In genomic region chr2:33547595-33547994, GRCm38 (mm10) we compare ENCODE assay signal across 12 mouse cellular contexts.
DNase-seq lines count a peak whose midpoint lies in the region; ATAC-seq lines count a peak whose summit lies in the region.
"Had no signal": no experiment of that assay in that cellular context is flagged by ENCODE, and none has a peak within 500 bp of the region (broad histone marks: within the 10 kb centered on the region; RNA-seq: fewer than 3 reads in every experiment).

No protein-coding gene starts in this region.

- WGBS in forebrain, embryonic 12.5 days, result 88% methylated on average over 2 of the region's 2 CpGs
- WGBS in forebrain, embryonic 11.5 days, result 93% methylated on average over 2 of the region's 2 CpGs
- WGBS in midbrain, embryonic 12.5 days, result 97% methylated on average over 2 of the region's 2 CpGs
- 92% methylated on average over 2 of the region's 2 CpGs for WGBS in midbrain, embryonic 10.5 days
- 94% methylated on average over 2 of the region's 2 CpGs for WGBS in limb, embryonic 10.5 days
- WGBS in neural tube, embryonic 15.5 days, result 87% methylated on average over 2 of the region's 2 CpGs

- H3K27ac ChIP-seq in forebrain, embryonic 12.5 days, result peak overlapping the region; percentile 81
- no peak overlapping the region for H3K27ac ChIP-seq in forebrain, embryonic 11.5 days (ENCODE audit: low read depth, low read length)
- H3K27ac ChIP-seq in midbrain, embryonic 12.5 days (replicated peaks), result peak overlapping the region; percentile 54
- no peak overlapping the region for H3K27ac ChIP-seq in midbrain, embryonic 10.5 days (replicated peaks)
- H3K27ac ChIP-seq in limb, embryonic 10.5 days, result peak overlapping the region; percentile 66; the same call in 1 of the 2 replicates
- peak overlapping the region; percentile 89 for H3K27ac ChIP-seq in neural tube, embryonic 15.5 days (replicated peaks)
- H3K27ac ChIP-seq: heart, embryonic 15.5 days; macrophage had no signal

- H3K27me3 ChIP-seq in forebrain, embryonic 12.5 days, result peaks cover 59% of the 10 kb centered on the region
- peaks cover 34% of the 10 kb centered on the region for H3K27me3 ChIP-seq in forebrain, embryonic 11.5 days (ENCODE audit: control insufficient read depth, insufficient read depth, low read length)
- peaks cover 51% of the 10 kb centered on the region for H3K27me3 ChIP-seq in midbrain, embryonic 12.5 days
- peaks cover 62% of the 10 kb centered on the region for H3K27me3 ChIP-seq in midbrain, embryonic 10.5 days (ENCODE audit: low read depth, poor library complexity, severe bottlenecking)
- peaks cover 42% of the 10 kb centered on the region for H3K27me3 ChIP-seq in limb, embryonic 10.5 days (ENCODE audit: low read depth, poor library complexity, severe bottlenecking)
- no peaks in the 10 kb centered on the region for H3K27me3 ChIP-seq in neural tube, embryonic 15.5 days (replicated peaks)
- H3K27me3 ChIP-seq: Patski had no signal

- ATAC-seq in forebrain, embryonic 12.5 days (ENCODE audit: low FRiP score), result no peak
- ATAC-seq in forebrain, embryonic 11.5 days (replicated peaks; ENCODE audit: low FRiP score), result no peak
- no peak for ATAC-seq in midbrain, embryonic 12.5 days (ENCODE audit: low FRiP score, low read depth)
- no peak for ATAC-seq in neural tube, embryonic 15.5 days (ENCODE audit: low FRiP score)

- peaks cover 42% of the 10 kb centered on the region for H3K4me1 ChIP-seq in forebrain, embryonic 12.5 days
- H3K4me1 ChIP-seq in forebrain, embryonic 11.5 days (replicated peaks; ENCODE audit: control insufficient read depth, insufficient read depth, low read length), result peaks cover 18% of the 10 kb centered on the region; the same call in 1 of the 2 replicates
- H3K4me1 ChIP-seq in midbrain, embryonic 12.5 days, result peaks cover 33% of the 10 kb centered on the region
- peaks cover 36% of the 10 kb centered on the region for H3K4me1 ChIP-seq in midbrain, embryonic 10.5 days
- H3K4me1 ChIP-seq in limb, embryonic 10.5 days, result peaks cover 44% of the 10 kb centered on the region
- H3K4me1 ChIP-seq in neural tube, embryonic 15.5 days, result peaks cover 41% of the 10 kb centered on the region

- DNase-seq in forebrain, embryonic 11.5 days (ENCODE audit: low spot score), result no peak
- DNase-seq in midbrain, embryonic 10.5 days (ENCODE audit: low spot score), result no peak
- DNase-seq in limb, embryonic 10.5 days (ENCODE audit: low spot score), result no peak
- no peak for DNase-seq in frontal cortex, adult 2 months (ENCODE audit: extremely low spot score in 1 of 2, low spot score in 1 of 2)
- no peak for DNase-seq in right cerebral cortex, postnatal 10 days (ENCODE audit: low spot score in 2 of 2)
- DNase-seq: B cell, adult 2 months had no signal

- no peak overlapping the region for H3K4me2 ChIP-seq in forebrain, embryonic 12.5 days
- no peak overlapping the region for H3K4me2 ChIP-seq in forebrain, embryonic 11.5 days (ENCODE audit: low read depth, low read length, severe bottlenecking)
- no peak overlapping the region for H3K4me2 ChIP-seq in midbrain, embryonic 12.5 days (replicated peaks)
- H3K4me2 ChIP-seq in neural tube, embryonic 15.5 days, result no peak overlapping the region
- H3K4me2 ChIP-seq: heart, embryonic 15.5 days had no signal

- no peaks in the 10 kb centered on the region for H3K36me3 ChIP-seq in forebrain, embryonic 12.5 days (replicated peaks)
- no peaks in the 10 kb centered on the region for H3K36me3 ChIP-seq in forebrain, embryonic 11.5 days (ENCODE audit: control insufficient read depth, insufficient read depth, low read length)
- H3K36me3 ChIP-seq in midbrain, embryonic 12.5 days, result no peaks in the 10 kb centered on the region
- H3K36me3 ChIP-seq in midbrain, embryonic 10.5 days, result no peaks in the 10 kb centered on the region
- no peaks in the 10 kb centered on the region for H3K36me3 ChIP-seq in limb, embryonic 10.5 days
- H3K36me3 ChIP-seq in neural tube, embryonic 15.5 days, result no peaks in the 10 kb centered on the region
- H3K36me3 ChIP-seq: heart, embryonic 15.5 days had no signal

- no peak overlapping the region for H3K9ac ChIP-seq in forebrain, embryonic 12.5 days
- H3K9ac ChIP-seq in forebrain, embryonic 11.5 days (ENCODE audit: low read length), result no peak overlapping the region
- no peak overlapping the region for H3K9ac ChIP-seq in midbrain, embryonic 12.5 days (replicated peaks)
- no peak overlapping the region for H3K9ac ChIP-seq in neural tube, embryonic 15.5 days (replicated peaks)
- H3K9ac ChIP-seq: heart, embryonic 15.5 days had no signal

- no peaks in the 10 kb centered on the region for H3K9me3 ChIP-seq in forebrain, embryonic 12.5 days
- H3K9me3 ChIP-seq in forebrain, embryonic 11.5 days (ENCODE audit: control insufficient read depth, low read length), result no peaks in the 10 kb centered on the region
- H3K9me3 ChIP-seq in midbrain, embryonic 12.5 days, result 0 out of 2 replicates have a peak, but pooled peaks cover 2% of the 10 kb centered on the region
- H3K9me3 ChIP-seq in midbrain, embryonic 10.5 days (replicated peaks), result no peaks in the 10 kb centered on the region
- H3K9me3 ChIP-seq in limb, embryonic 10.5 days (replicated peaks), result no peaks in the 10 kb centered on the region
- no peaks in the 10 kb centered on the region for H3K9me3 ChIP-seq in neural tube, embryonic 15.5 days (replicated peaks)
- H3K9me3 ChIP-seq: heart, embryonic 15.5 days had no signal

- H3K4me3 ChIP-seq in forebrain, embryonic 12.5 days (replicated peaks), result no peak overlapping the region
- H3K4me3 ChIP-seq in forebrain, embryonic 11.5 days (ENCODE audit: low read depth, low read length), result no peak overlapping the region
- no peak overlapping the region for H3K4me3 ChIP-seq in midbrain, embryonic 12.5 days
- no peak overlapping the region for H3K4me3 ChIP-seq in midbrain, embryonic 10.5 days
- no peak overlapping the region for H3K4me3 ChIP-seq in limb, embryonic 10.5 days
- H3K4me3 ChIP-seq in neural tube, embryonic 15.5 days (replicated peaks), result no peak overlapping the region
- H3K4me3 ChIP-seq: heart, embryonic 15.5 days had no signal

Comparison
In these comparisons a context has a peak if more than half of its experiments do, and no peak if none do; other contexts are left out.
1. H3K27ac ChIP-seq: peak in forebrain, embryonic 12.5 days (single experiment), midbrain, embryonic 12.5 days (single experiment), limb, embryonic 10.5 days (single experiment) and neural tube, embryonic 15.5 days (single experiment); none in forebrain, embryonic 11.5 days (single experiment) and midbrain, embryonic 10.5 days (single experiment).